Mouse (Mus musculus) liver, adult 2 months (tissue): ENCODE results near the gene Pank1.

Source experiments
- CTCF ChIP-seq: fragments of 200-500 bp; IDR thresholded peaks from 2 replicates; pipeline ENCODE4 v1.5.1; 2011; ENCODE audit warnings: low read depth, low read length, control low read depth
- POLR2A ChIP-seq: fragments of 200-500 bp; IDR thresholded peaks from 2 replicates; pipeline ENCODE4 v1.6.1; 2011; ENCODE audit warnings: low read length, control low read depth; ENCODE audit not compliant: insufficient read depth; ENCODE audit errors: extremely low read depth

- no peak for TF ChIP-seq CTCF
- TF ChIP-seq POLR2A, result no peak
These were observed 28.1 kb downstream of the Pank1 start for GRCm38 (mm10) chr19:34851161-34851560.
